Mouse (Mus musculus): ENCODE measurements around the gene Klc1.

- TF ChIP-seq TCF12 (IDR thresholded peaks at IDR 0.05; ENCODE audit: insufficient read depth, poor library complexity, severe bottlenecking) (no peak), MYOG (IDR thresholded peaks at IDR 0.05; ENCODE audit: control insufficient read depth in 1 of 3, insufficient read depth in 1 of 3, insufficient read length in 2 of 3, low read depth in 2 of 3) (no peak), MYOD1 (IDR thresholded peaks at IDR 0.05; ENCODE audit: control insufficient read depth in 1 of 3, insufficient read length in 2 of 3, low read depth in 2 of 3) (no peak), POLR2A (IDR thresholded peaks at IDR 0.05; ENCODE audit: insufficient read length, low read depth) (no peak)
Observed at GRCm38 (mm10) chr12:111754710-111755109, 3.9 kb upstream of the Klc1 start.

All from myocyte (in vitro differentiated cells).